Mouse (Mus musculus) intestine, postnatal 0 days (tissue): ENCODE measurements around the gene Gcgr. TPM values are rescaled to one million over a fixed set of nuclear protein-coding genes. Genes with fewer than 3 reads are reported as not detected.
A peak's percentile ranks its signal among the peaks of the same experiment; 100 is the strongest.

ENCODE experiments used
- ATAC-seq: fragments of 200-750 bp; cut with Nextera tagmentation; 2 replicates; pipeline ENCODE4 v1.8.0; 2017; ENCODE audit warnings: mild to moderate bottlenecking, moderate TSS enrichment, moderate library complexity
- H3K27ac ChIP-seq: fragments of 300-500 bp; sonication (generic); 2 replicates; pipeline ENCODE4 v1.5.1; 2014; ENCODE audit warnings: mild to moderate bottlenecking, low read depth, low read length, moderate library complexity
- H3K27me3 ChIP-seq: fragments of 300-500 bp; sonication (generic); replicated peaks from 2 replicates; pipeline ENCODE4 v1.6.1; 2014; ENCODE audit warnings: low read length, mixed read lengths; ENCODE audit not compliant: control insufficient read depth, insufficient read depth
- H3K36me3 ChIP-seq: fragments of 300-500 bp; sonication (generic); 2 replicates; pipeline ENCODE4 v1.6.1; 2014; ENCODE audit warnings: mild to moderate bottlenecking, moderate library complexity; ENCODE audit not compliant: control insufficient read depth, insufficient read depth
- H3K4me1 ChIP-seq: fragments of 300-500 bp; sonication (generic); replicated peaks from 2 replicates; pipeline ENCODE4 v1.6.1; 2014; ENCODE audit warnings: antibody characterized with exemption, low read length, mixed read lengths; ENCODE audit not compliant: control insufficient read depth, insufficient read depth
- H3K4me2 ChIP-seq: fragments of 300-500 bp; sonication (generic); replicated peaks from 2 replicates; pipeline ENCODE4 v1.6.1; 2014; ENCODE audit warnings: low read depth, mild to moderate bottlenecking, moderate library complexity
- H3K4me3 ChIP-seq: fragments of 300-500 bp; sonication (generic); 2 replicates; pipeline ENCODE4 v1.5.1; 2014; ENCODE audit warnings: low read depth, low read length
- H3K9ac ChIP-seq: fragments of 300-500 bp; sonication (generic); 2 replicates; pipeline ENCODE4 v1.6.1; 2014; ENCODE audit warnings: mild to moderate bottlenecking, low read depth, low read length
- H3K9me3 ChIP-seq: fragments of 300-500 bp; sonication (generic); 2 replicates; pipeline ENCODE4 v1.6.1; 2016; ENCODE audit warnings: mixed run types; ENCODE audit not compliant: control insufficient read depth
- CTCF ChIP-seq: sonication (generic); IDR thresholded peaks from 2 replicates; pipeline ENCODE4 v1.5.1; 2016; ENCODE audit warnings: low read depth, mild to moderate bottlenecking, control low read depth, antibody characterized with exemption, moderate library complexity
- WGBS: fragments of 180-500 bp; shearing (Covaris S2); extraction: QIAGEN DNeasy Blood & Tissue Kit; methylation state at CpG from one replicate; pipeline ENCODE4 v1.1.7; 2014; 5-methylcytosine and 5-hydroxymethylcytosine counted together
- polyA plus RNA-seq: library from polyadenylated mRNA; unstranded; fragments of >200 nt; fragmentation: Nextera tagmentation; extraction: Ambion mirVana; gene quantifications from 2 replicates; pipeline ENCODE4 v1.2.1, GENCODE M21; 2015

Gene Gcgr
- polyA plus RNA-seq, 1 experiment from 2014 or later = 1.0 TPM

DNA sequence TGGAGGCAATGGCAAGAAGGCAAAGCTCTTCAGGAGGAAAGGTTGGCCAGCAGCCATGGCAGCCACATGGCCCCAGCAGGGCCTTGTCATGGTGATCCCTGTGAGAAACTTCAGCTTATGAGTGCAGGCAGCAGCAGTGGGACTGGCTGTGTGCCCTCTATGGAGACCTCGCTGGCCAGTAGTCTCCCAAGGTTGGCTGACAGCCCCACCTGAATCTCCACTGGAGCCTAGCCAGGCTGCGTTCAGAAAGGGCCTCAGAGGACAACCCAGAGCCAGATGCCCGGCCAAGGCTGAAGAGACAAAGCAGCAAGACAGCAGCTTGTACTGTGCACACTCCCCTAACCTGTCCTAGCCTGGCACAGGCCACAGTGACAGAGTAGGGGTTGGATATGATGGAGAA lies 8.0 kb downstream of the Gcgr start:
- Histone ChIP-seq H3K4me1 (peaks cover 17% of the 10 kb centered on the region; the same call in 1 of the 2 replicates), H3K4me2 (no peak overlapping the region), H3K9me3 (no peaks in the 10 kb centered on the region), H3K36me3 (peaks cover 9% of the 10 kb centered on the region; the same call in 1 of the 2 replicates), H3K27me3 (0 out of 2 replicates have a peak, but pooled peaks cover 5% of the 10 kb centered on the region), H3K27ac (no peak overlapping the region), H3K9ac (no peak overlapping the region), H3K4me3 (no peak overlapping the region)
- TF ChIP-seq CTCF = no peak
- 60% methylated on average over 3 of the region's 3 CpGs for WGBS
- no peak for ATAC-seq

GRCm38 (mm10) chr11:120538955-120539284 lies 8.4 kb downstream of the Gcgr start:
- Histone ChIP-seq H3K4me2 (no peak overlapping the region), H3K4me1 (peaks cover 17% of the 10 kb centered on the region; the same call in 1 of the 2 replicates), H3K9ac (no peak overlapping the region), H3K36me3 (peaks cover 14% of the 10 kb centered on the region; the same call in 1 of the 2 replicates), H3K27me3 (0 out of 2 replicates have a peak, but pooled peaks cover 4% of the 10 kb centered on the region), H3K27ac (peak overlapping the region; percentile 50), H3K9me3 (no peaks in the 10 kb centered on the region), H3K4me3 (no peak overlapping the region)
- no peak for TF ChIP-seq CTCF
- no peak for ATAC-seq
- 42% methylated on average over 8 of the region's 8 CpGs for WGBS

DNA sequence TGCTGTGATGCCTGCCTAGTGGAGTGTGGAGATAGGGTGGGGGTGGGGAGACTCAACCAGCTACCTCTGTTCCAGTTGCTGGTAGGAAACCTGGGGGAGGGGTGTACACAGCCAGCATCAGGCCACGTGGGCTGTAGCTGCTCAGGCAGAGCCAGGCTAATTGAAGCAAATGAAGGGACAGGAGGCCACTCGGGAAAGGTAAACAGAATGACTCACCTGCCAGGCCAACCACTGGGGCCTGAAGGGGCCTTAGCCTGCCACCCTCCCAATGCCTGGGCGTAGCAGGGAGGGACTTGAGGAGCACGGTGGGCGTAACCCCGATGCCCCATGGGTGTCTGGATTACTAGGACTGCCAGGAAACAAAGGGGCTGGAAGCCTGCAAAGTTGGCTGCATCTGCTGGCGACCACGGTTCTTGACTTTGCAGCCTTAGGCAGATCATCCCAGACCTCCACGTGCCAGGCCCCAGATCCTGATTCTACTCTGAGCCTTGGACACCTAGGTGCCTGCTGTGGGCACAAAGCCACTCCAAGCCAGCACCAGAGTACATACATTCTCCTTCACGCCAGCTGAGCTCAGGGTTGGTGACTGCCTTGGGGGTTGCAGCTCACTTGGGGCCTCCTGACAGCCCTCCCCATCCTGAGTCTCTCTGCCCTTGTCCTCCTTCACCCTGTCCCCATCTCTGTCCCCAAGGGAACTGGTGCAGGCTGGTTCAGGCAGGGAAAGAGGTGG lies 9.0 kb downstream of the Gcgr start:
- Histone ChIP-seq H3K27me3 (no peaks in the 10 kb centered on the region), H3K4me1 (peaks cover 17% of the 10 kb centered on the region; the same call in 1 of the 2 replicates), H3K36me3 (peaks cover 18% of the 10 kb centered on the region; the same call in 1 of the 2 replicates), H3K27ac (peak overlapping the region; percentile 50), H3K4me2 (no peak overlapping the region), H3K4me3 (no peak overlapping the region), H3K9me3 (no peaks in the 10 kb centered on the region), H3K9ac (no peak overlapping the region)
- no peak for TF ChIP-seq CTCF
- 15% methylated on average over 10 of the region's 10 CpGs for WGBS
- peak; percentile 86 for ATAC-seq

DNA sequence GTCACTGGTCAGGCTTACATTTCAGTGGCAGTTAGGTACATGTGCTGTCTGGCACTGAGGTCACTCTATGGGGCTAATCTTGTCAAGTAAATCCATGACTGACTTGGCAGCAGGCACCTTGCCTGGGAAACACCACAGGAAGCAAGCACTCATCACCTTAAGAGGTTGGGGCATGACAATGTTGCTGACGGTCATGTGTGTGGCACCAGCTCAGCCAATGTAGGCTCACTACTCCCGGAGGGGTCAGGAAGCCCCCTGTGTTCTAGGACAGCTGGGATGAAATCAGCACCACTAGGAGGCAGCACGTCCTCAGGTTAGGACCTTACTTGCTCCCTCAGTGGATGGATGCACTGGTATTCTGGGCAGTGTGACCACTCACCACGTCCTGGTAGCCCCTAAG lies 11.4 kb downstream of the Gcgr start:
- Histone ChIP-seq H3K27ac (no peak overlapping the region), H3K9me3 (no peaks in the 10 kb centered on the region), H3K9ac (no peak overlapping the region), H3K36me3 (peaks cover 23% of the 10 kb centered on the region; the same call in 1 of the 2 replicates), H3K4me1 (peaks cover 23% of the 10 kb centered on the region), H3K4me3 (no peak overlapping the region), H3K27me3 (no peaks in the 10 kb centered on the region), H3K4me2 (no peak overlapping the region)
- peak; percentile 74 for TF ChIP-seq CTCF
- ATAC-seq = no peak
- 51% methylated on average over 4 of the region's 4 CpGs for WGBS

- WGBS = 84% methylated on average over 6 of the region's 6 CpGs
- Histone ChIP-seq H3K4me2 (no peak overlapping the region), H3K9ac (no peak overlapping the region), H3K9me3 (no peaks in the 10 kb centered on the region), H3K27me3 (no peaks in the 10 kb centered on the region), H3K4me3 (no peak overlapping the region), H3K4me1 (peaks cover 23% of the 10 kb centered on the region), H3K27ac (no peak overlapping the region), H3K36me3 (peaks cover 23% of the 10 kb centered on the region; the same call in 1 of the 2 replicates)
- no peak for TF ChIP-seq CTCF
- ATAC-seq = no peak
These were observed 11.9 kb downstream of the Gcgr start for GRCm38 (mm10) chr11:120542376-120542775.

DNA sequence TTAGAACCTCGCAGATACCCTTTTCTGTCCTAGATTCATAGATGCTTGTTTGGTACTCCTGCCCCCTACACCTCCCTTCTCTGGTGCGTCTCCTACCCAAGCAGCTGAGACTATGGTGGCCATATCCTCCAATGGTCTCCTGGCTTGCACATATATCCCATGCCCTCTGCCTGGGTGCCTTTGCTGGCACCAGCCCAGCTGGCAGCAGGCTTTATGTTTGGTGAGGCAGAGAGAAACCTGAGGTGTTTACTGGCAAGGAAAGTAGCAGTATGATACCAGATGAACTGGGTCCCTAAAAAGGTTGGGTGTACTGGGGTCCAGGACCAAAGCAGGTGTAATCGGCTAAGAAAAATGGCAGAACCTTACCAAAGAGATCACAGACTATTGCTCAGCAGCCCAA lies 15.5 kb downstream of the Gcgr start:
- no peak for ATAC-seq
- Histone ChIP-seq H3K4me2 (no peak overlapping the region), H3K4me3 (no peak overlapping the region), H3K9ac (no peak overlapping the region), H3K27ac (peak overlapping the region; percentile 50; the same call in 1 of the 2 replicates), H3K9me3 (no peaks in the 10 kb centered on the region), H3K36me3 (peaks cover 23% of the 10 kb centered on the region; the same call in 1 of the 2 replicates), H3K27me3 (no peaks in the 10 kb centered on the region), H3K4me1 (peaks cover 16% of the 10 kb centered on the region; the same call in 1 of the 2 replicates)
- WGBS = 92% methylated on average over 3 of the region's 3 CpGs
- no peak for TF ChIP-seq CTCF
